Comparison of ENCODE assay signal across 15 mouse cellular contexts in the genomic region with DNA sequence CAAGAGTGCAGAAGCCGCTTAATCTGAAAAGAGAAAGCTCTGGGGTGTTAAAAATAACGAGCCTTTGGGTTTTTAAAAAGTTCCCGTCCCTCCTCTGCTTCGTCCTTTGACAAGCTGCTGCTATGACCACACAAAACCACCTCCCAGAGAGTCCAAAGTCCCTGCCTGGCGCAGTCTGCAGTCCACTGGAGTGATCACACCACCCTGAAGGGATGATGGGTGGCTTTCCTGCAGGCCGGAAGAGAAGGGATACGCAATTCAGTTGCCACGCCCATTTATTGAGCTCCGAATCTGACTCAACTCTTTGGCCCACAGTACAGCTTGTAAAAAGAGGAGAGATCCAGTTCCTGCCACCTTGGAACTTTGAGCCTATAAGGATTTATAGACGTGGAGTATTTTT.
DNase-seq lines count a peak whose midpoint lies in the region; ATAC-seq and TF ChIP-seq lines count a peak whose summit lies in the region.
"Had no signal": no experiment of that assay in that cellular context is flagged by ENCODE, and none has a peak within 500 bp of the region (broad histone marks: within the 10 kb centered on the region; RNA-seq: fewer than 3 reads in every experiment).

No protein-coding gene starts in this region.

- WGBS in forebrain, embryonic 11.5 days, result 70% methylated on average over 10 of the region's 10 CpGs
- 77% methylated on average over 10 of the region's 10 CpGs for WGBS in forebrain, embryonic 10.5 days
- 51% methylated on average over 10 of the region's 10 CpGs for WGBS in intestine, embryonic 15.5 days
- 29% methylated on average over 10 of the region's 10 CpGs for WGBS in large intestine, adult 2 months
- 33% methylated on average over 10 of the region's 10 CpGs for WGBS in small intestine, adult 2 months

- H3K4me2 ChIP-seq in forebrain, embryonic 11.5 days (ENCODE audit: low read depth, low read length, severe bottlenecking), result no peak overlapping the region
- peak overlapping the region; percentile 12; the same call in 1 of the 2 replicates for H3K4me2 ChIP-seq in intestine, embryonic 15.5 days (replicated peaks)
- H3K4me2 ChIP-seq: embryonic facial prominence, embryonic 15.5 days; heart, embryonic 12.5 days; midbrain, embryonic 11.5 days had no signal

- TF ChIP-seq CTCF in small intestine, adult 2 months (IDR thresholded peaks at IDR 0.05; ENCODE audit: extremely low read depth, insufficient read length, insufficient replicate concordance, low read depth, low read length), result no peak

- no peak overlapping the region for H3K4me3 ChIP-seq in forebrain, embryonic 11.5 days (ENCODE audit: low read depth, low read length)
- no peak overlapping the region for H3K4me3 ChIP-seq in forebrain, embryonic 10.5 days
- H3K4me3 ChIP-seq in intestine, embryonic 15.5 days (replicated peaks), result no peak overlapping the region
- H3K4me3 ChIP-seq in small intestine, adult 2 months (ENCODE audit: low read depth, low read length), result no peak overlapping the region
- H3K4me3 ChIP-seq: embryonic facial prominence, embryonic 15.5 days; heart, embryonic 12.5 days; left cerebral cortex, adult 2 months had no signal

- no peaks in the 10 kb centered on the region for H3K9me3 ChIP-seq in forebrain, embryonic 11.5 days (ENCODE audit: control insufficient read depth, low read length)
- no peaks in the 10 kb centered on the region for H3K9me3 ChIP-seq in forebrain, embryonic 10.5 days
- no peaks in the 10 kb centered on the region for H3K9me3 ChIP-seq in intestine, embryonic 15.5 days
- H3K9me3 ChIP-seq: embryonic facial prominence, embryonic 15.5 days; heart, embryonic 12.5 days had no signal

- H3K36me3 ChIP-seq in forebrain, embryonic 11.5 days (ENCODE audit: control insufficient read depth, insufficient read depth, low read length), result no peaks in the 10 kb centered on the region
- H3K36me3 ChIP-seq in forebrain, embryonic 10.5 days (replicated peaks), result no peaks in the 10 kb centered on the region
- no peaks in the 10 kb centered on the region for H3K36me3 ChIP-seq in intestine, embryonic 15.5 days
- H3K36me3 ChIP-seq in small intestine, adult 2 months (ENCODE audit: control insufficient read depth, insufficient read depth, low read length), result no peaks in the 10 kb centered on the region
- H3K36me3 ChIP-seq: embryonic facial prominence, embryonic 15.5 days; heart, embryonic 12.5 days had no signal

- peak; percentile 43 for DNase-seq in forebrain, embryonic 11.5 days (ENCODE audit: low spot score)
- DNase-seq in forebrain, embryonic 10.5 days (ENCODE audit: extremely low spot score, low spot score), result no peak
- DNase-seq in large intestine, adult 2 months (ENCODE audit: low read depth, low spot score), result peak; percentile 93
- no peak for DNase-seq in spleen, postnatal 36 days (ENCODE audit: low spot score in 2 of 2)
- DNase-seq in retina, embryonic 14.5 days (ENCODE audit: low spot score), result no peak
- no peak for DNase-seq in B cell, adult 2 months
- DNase-seq: cerebellum, adult 11-12 months; forebrain, postnatal 0 days; gastrocnemius, postnatal 14 days had no signal

- no peaks in the 10 kb centered on the region for H3K27me3 ChIP-seq in forebrain, embryonic 11.5 days (ENCODE audit: control insufficient read depth, insufficient read depth, low read length)
- H3K27me3 ChIP-seq in forebrain, embryonic 10.5 days (ENCODE audit: poor library complexity, severe bottlenecking), result no peaks in the 10 kb centered on the region
- no peaks in the 10 kb centered on the region for H3K27me3 ChIP-seq in intestine, embryonic 15.5 days (replicated peaks)
- no peaks in the 10 kb centered on the region for H3K27me3 ChIP-seq in small intestine, adult 2 months (ENCODE audit: control insufficient read depth, insufficient read depth, low read length)
- H3K27me3 ChIP-seq: embryonic facial prominence, embryonic 15.5 days had no signal

- H3K27ac ChIP-seq in forebrain, embryonic 11.5 days (ENCODE audit: low read depth, low read length), result no peak overlapping the region
- no peak overlapping the region for H3K27ac ChIP-seq in forebrain, embryonic 10.5 days
- peak overlapping the region; percentile 68 for H3K27ac ChIP-seq in intestine, embryonic 15.5 days
- peak overlapping the region; percentile 92 for H3K27ac ChIP-seq in small intestine, adult 2 months (ENCODE audit: insufficient read depth, low read depth, low read length)
- H3K27ac ChIP-seq: embryonic facial prominence, embryonic 15.5 days; left cerebral cortex, adult 2 months had no signal

- no peak for ATAC-seq in forebrain, embryonic 11.5 days (replicated peaks; ENCODE audit: low FRiP score)
- ATAC-seq in intestine, embryonic 15.5 days, result peak; percentile 95
- ATAC-seq: forebrain, postnatal 0 days had no signal

- no peaks in the 10 kb centered on the region for H3K4me1 ChIP-seq in forebrain, embryonic 11.5 days (replicated peaks; ENCODE audit: control insufficient read depth, insufficient read depth, low read length)
- 0 out of 2 replicates have a peak, but pooled peaks cover 6% of the 10 kb centered on the region for H3K4me1 ChIP-seq in forebrain, embryonic 10.5 days
- H3K4me1 ChIP-seq in intestine, embryonic 15.5 days (replicated peaks), result no peaks in the 10 kb centered on the region
- peaks cover 10% of the 10 kb centered on the region; the same call in 1 of the 2 replicates for H3K4me1 ChIP-seq in small intestine, adult 2 months (ENCODE audit: control insufficient read depth, insufficient read depth, insufficient read length, low read length)
- H3K4me1 ChIP-seq: embryonic facial prominence, embryonic 15.5 days; heart, embryonic 12.5 days had no signal

- no peak overlapping the region for H3K9ac ChIP-seq in forebrain, embryonic 11.5 days (ENCODE audit: low read length)
- H3K9ac ChIP-seq in intestine, embryonic 15.5 days, result no peak overlapping the region
- H3K9ac ChIP-seq: embryonic facial prominence, embryonic 15.5 days; forebrain, postnatal 0 days; heart, embryonic 12.5 days had no signal

- TF ChIP-seq POLR2A in small intestine, adult 2 months (IDR thresholded peaks at IDR 0.05; ENCODE audit: low read depth, low read length), result no peak; the same call in 1 of the 2 replicates

Comparison
In these comparisons a context has a peak if more than half of its experiments do, and no peak if none do; other contexts are left out.
1. DNase-seq: peak in forebrain, embryonic 11.5 days (single experiment) and large intestine, adult 2 months (single experiment); none in forebrain, embryonic 10.5 days (single experiment), spleen, postnatal 36 days (0 of 2), retina, embryonic 14.5 days (single experiment) and B cell, adult 2 months (0 of 2).
2. H3K27ac ChIP-seq: peak in intestine, embryonic 15.5 days (single experiment) and small intestine, adult 2 months (single experiment); none in forebrain, embryonic 11.5 days (single experiment) and forebrain, embryonic 10.5 days (single experiment).